Mouse (Mus musculus) right cerebral cortex, postnatal 4 days (tissue): ENCODE data around the gene Mrps27.
A peak's percentile ranks its signal among the peaks of the same experiment; 100 is the strongest.

Source experiments
- DNase-seq: peaks from one replicate; pipeline ENCODE4 v3.0.0-alpha.2; 2022

Mrps27 gene

GRCm38 (mm10) chr13:99393128-99393527 lies 48.5 kb downstream of the Mrps27 start:
- no peak for DNase-seq

DNA sequence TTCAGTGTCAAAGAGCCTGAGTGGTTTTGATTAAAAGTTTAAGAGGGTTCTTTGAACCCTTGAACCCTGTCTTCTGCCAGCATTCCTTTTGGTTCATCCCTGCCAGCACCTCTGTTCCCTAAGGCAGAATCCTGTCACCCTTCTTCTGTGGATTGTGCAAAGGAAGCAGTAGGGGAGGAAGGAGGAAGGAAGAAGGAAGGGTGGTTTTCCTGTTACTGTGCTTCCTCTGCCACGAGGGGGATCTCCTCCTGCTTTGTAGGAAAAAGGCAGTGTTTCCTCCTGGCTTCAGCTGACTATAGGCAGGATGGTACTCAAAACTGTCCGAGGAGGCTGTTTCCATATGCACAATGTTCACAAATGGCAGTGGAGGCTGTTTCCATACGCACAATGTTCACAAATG lies 50.1 kb downstream of the Mrps27 start:
- DNase-seq = no peak

- DNase-seq = no peak
Measured at GRCm38 (mm10) chr13:99395531-99395930, 50.9 kb downstream of the Mrps27 start.

DNA sequence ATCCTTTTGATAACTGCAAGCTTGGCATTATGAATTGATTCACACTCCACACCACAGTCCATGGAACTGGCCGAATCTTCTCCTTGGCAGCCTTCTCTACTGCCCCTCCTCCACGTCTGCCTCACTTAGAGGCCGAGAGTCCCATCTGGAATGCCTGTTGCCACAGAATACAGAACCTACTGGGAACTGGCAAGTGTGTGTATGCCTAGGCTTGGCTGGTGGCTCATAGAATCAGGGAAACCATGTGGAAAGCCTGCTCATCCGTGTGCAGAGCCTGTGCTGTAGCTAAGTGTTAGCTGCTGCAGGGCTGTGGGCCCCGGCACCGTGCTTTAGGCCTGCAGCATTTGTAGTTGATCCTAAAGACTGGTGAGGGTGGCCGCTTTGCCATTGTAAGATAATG lies 52.6 kb downstream of the Mrps27 start:
- DNase-seq = peak; percentile 15

GRCm38 (mm10) chr13:99398149-99398701 lies 53.6 kb downstream of the Mrps27 start:
- DNase-seq = no peak

DNA sequence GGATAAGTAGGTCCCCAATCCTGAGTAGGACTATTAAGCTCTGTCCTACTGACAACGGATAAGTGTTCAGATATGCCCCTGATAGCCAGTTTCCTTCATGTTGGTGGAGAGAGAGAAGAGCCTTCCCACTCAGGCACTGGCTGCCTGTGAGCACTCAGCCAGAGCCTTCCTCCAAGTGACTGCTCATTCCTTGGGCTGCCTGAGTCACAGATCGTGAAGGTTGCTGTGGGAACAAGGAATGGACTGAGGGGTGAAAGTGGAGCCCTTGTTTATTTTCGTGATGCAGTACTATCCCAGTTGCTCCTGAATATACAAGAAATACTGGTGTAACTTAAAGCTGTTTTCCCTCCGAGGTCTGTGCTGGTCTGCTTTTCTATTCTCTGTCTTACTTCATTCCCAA lies 54.8 kb downstream of the Mrps27 start:
- no peak for DNase-seq

GRCm38 (mm10) chr13:99409216-99409615 lies 64.6 kb downstream of the Mrps27 start:
- no peak for DNase-seq

DNA sequence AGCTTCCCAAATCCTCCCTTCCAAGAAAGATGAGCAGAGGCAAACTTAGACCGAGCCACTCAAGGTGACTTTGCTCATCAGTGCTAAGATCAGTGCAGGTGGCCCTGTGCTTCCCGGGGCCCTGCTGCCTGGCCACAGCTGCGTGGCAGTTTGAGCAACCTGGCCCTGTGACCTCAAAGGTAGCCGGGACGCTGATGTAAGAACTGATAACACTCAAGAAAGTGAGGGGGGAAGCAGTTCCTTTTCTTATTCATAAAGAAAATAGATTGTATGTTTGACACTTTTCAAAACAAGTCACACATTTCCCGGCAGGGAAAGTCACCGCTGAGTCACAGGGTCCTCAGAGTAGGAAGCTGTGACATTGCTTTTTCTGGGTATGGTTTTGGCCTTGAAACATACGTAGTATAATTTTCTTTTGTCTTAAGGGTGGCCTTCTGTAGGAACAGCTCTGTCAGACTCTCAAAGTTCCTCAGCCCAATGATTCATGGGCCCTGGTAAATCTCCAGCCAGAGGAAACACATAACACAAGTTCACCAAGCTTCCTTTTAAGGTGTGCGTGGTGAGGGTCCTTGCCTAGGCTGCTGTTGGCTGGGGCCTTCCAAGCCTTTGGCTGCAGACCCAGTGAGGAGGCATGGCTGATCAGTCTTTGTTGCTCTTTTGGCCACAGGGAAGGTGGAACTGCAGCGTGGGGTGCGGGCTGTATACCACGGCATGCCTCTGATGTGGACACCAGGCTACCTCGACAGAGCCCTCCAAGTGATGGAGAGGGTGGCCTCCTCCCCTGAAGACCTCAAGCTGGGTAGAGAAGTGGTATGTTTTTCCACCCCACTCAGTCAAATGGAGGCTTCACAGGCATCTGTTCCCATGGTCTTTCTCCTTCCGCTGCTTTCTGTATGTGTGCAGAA lies 66.3 kb downstream of the Mrps27 start:
- no peak for DNase-seq

DNA sequence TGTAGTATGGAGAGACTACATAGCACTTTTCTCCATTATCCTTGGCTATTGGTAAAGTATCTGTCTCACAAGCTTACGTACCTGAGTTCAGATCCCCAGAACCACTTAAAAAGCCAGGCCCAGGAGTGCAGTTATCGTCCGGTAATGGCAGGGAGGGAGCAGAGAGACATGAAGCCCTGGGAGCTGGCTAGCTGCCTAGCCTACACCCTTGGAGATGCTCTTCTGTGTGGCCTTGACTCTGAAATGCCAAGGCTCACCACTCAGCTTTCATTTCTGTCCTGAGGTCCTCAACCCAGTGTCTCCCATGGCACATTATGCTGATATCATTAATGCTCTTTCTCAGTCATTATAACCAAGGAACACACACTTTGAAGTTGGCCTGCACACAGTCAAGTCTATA lies 67.2 kb downstream of the Mrps27 start:
- DNase-seq = no peak

GRCm38 (mm10) chr13:99412477-99413080 lies 68.0 kb downstream of the Mrps27 start:
- no peak for DNase-seq

DNA sequence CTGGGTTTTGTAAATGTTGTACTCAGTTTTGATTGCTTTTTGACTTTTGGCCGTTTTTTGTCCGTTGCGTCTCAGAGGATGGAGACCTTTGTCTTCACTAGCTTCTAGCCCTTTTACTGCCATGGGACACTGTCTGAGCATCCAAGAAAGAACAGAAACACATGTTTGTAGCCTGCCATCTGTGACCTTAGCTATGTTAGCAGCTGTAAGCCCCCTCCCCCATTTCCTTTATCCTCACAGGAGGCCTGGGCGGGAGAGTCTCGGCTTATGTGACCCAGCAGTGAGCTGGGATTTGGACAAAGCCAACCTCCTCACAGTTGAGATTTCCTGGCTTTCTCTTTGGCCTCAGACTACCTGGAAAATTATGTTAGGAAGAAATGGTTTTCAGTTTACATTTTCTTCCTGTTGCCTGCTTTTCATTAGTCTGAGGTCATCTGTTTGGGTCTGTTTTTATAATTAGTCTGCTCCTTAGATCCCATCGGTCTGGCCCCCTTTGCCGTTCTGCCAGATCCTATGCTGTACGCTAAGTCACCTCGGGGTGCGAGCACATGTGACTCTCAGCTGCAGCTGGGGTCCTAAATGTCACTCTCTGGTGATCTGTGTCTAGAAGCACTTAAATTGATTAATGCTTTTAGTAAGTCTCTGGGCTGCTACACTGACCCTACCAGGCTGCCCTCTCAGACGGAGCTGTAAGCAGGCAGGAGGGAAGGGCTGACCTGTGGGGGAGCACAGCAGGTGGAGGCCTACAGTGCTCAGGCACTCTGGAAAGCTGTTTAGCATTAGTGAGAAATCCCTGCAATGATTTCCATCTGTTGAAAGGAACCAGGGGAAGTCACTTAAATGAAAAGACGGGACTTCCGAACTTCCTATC lies 69.1 kb downstream of the Mrps27 start:
- DNase-seq = no peak

DNA sequence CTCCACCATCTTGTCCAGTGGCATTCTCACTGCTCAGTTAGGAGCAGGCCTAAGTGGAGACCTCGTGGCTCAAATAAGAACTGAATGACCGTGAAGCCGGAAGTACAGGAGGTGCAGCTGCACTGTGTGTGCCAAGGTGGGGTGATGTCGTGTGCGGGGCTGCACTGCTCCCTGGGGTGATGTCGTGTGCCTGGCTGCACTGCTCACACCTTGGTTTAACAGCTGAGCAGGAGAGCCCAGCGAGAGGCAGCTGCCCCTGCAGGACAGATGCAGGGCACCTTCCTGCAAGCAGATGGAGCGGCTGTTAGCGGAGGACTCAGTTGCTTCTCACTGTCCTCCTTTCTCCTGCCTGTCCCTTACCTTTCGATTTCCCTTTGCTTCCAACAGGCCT lies 69.8 kb downstream of the Mrps27 start:
- no peak for DNase-seq

GRCm38 (mm10) chr13:99416601-99417000 lies 72.0 kb downstream of the Mrps27 start:
- DNase-seq = no peak

DNA sequence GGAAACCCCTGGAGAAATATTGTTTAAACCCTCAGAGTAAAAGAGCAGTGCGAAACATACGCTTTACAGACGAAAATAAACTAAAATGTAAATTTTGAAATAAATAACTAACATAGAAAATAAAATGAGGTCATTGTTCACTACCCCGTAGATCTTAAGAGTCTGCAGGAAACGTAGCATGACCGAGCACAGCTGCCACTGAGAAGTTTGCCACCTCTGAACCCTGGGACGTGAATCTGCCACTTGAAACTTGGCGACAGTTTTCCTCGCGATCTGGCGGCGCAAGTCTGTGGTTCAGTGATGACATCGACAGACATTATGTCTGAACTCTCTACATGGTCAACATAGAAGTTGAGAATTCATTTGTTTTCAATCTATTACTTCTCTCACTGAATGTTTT lies 79.0 kb downstream of the Mrps27 start:
- DNase-seq = no peak

DNA sequence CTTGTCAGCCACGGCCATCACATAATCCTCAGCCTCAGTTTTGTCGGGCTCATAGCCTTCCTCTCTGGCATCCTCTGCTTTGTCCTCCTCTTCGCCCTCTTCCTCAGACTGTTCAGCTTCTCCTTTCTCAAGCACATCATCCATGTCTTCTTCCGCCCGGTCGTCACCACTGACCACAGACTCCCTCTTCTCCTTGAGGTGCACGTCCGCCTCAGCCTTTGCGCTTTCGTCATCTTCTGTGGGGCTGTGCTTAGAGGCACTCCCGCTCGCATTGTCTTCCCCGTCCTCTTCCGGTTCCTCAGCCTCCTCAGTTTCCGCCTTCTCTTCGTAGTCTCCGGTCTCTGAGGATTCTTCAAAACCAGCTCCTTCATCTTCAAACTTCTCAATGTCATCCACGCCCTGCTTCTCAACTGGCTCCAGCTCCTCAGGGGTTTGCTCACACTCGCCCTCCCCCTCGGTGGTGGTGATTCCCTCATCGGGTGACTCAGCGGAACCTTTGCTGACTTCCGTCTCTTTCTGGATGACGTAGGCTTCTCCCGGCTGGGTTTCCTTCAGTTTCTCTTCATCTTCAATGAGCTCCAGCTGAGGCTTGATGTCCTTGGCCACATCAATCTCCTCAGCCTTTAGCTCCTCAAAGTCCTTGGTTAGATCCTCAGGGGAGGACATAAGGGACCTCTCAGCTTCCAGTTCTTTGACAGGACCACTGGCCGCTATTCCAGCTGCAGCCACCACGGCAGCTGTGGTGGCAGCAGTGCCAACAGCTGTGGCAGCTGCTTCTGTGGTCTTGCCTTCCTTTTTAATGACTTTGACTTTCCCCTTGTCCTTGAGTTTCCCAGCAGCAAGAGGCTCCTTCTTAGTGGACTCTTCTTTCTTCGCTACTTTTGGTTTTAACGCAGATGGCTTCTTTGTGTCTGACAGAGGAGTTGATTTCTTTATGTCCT lies 88.8 kb downstream of the Mrps27 start:
- DNase-seq = no peak

GRCm38 (mm10) chr13:99434494-99434893 lies 89.9 kb downstream of the Mrps27 start:
- DNase-seq = peak; percentile 39

DNA sequence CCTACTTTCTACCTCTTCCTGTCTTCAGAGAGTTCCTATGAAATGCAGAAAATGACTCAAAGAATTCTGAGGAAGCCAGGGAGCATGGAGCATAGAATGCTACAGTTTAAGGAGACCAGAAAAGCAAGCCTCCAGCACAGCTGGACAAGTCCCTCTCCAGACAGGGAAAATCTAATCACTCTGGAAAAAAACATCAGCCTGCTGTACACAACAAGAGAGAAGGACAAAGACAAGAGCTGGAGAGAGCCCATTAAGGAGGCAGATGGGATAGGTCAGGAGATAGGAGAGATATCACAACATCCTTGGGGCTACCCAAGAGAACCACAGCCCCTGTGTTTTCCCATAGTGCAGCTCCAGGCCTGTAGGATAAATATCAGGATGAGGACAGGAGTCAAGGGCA lies 92.5 kb downstream of the Mrps27 start:
- no peak for DNase-seq

GRCm38 (mm10) chr13:99439357-99439756 lies 94.8 kb downstream of the Mrps27 start:
- DNase-seq = no peak

GRCm38 (mm10) chr13:99440228-99440627 lies 95.6 kb downstream of the Mrps27 start:
- DNase-seq = no peak

DNA sequence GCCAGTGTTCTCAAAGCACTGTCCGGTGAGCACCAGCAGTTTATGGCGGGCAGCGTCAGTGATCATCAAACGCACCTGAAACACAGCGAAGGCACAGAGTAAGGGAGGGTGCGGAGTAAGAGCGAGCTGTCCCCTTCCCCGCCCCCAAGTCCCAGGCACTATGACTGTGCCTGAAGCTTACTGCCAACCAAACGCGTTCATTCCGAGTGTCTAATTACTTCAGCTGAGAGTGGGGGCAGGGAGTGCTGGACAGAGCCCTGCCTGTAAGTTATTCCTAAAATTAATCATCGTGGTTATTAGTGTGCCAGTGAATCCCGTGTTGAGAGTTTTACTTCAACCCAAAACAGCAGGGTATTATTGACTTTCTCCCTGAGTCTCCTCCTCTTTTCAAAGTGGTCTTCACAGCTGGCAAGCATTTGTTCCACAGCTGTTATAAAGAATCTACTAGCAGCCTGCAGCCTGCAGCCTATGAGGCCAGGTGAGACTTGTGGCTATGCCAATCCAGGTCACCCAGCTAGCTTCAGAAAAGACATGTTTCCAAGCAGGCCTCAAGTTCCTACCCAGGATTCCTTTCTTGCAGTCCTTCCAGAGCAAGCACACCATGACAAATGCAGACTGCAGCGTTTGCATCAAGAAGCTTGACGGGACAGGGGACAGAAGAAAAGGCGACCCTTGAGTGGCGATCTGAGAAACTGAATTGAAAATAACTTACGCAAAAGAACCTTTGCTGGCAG lies 97.3 kb downstream of the Mrps27 start:
- DNase-seq = no peak
